Mouse (Mus musculus) limb, embryonic 14.5 days (tissue): ENCODE measurements at regions not wholly inside any gene's neighbourhood (a gene's known extent, or its start where the extent isn't known, plus 50 kb on each side); places are given as distances from the start of the nearest gene placed in this dataset.

ENCODE experiments used
- ATAC-seq: fragments of 200-750 bp; cut with Nextera tagmentation; 2 replicates; pipeline ENCODE4 v1.8.0; 2017; ENCODE audit warnings: low read depth, moderate number of reproducible peaks, moderate TSS enrichment; ENCODE audit not compliant: low FRiP score
- DNase-seq: peaks from one replicate; pipeline ENCODE4 v3.0.0-alpha.2; 2015; ENCODE audit warnings: low spot score
- H3K27ac ChIP-seq: fragments of 300-500 bp; sonication (generic); replicated peaks from 2 replicates; pipeline ENCODE4 v1.5.1; 2014; ENCODE audit warnings: low read depth, mild to moderate bottlenecking, low read length, moderate library complexity, mixed read lengths
- H3K27me3 ChIP-seq: fragments of 300-500 bp; sonication (generic); 2 replicates; pipeline ENCODE4 v1.6.1; 2014; ENCODE audit warnings: low read length, mixed read lengths; ENCODE audit not compliant: control insufficient read depth, insufficient read depth
- H3K36me3 ChIP-seq: fragments of 300-500 bp; sonication (generic); 2 replicates; pipeline ENCODE4 v1.6.1; 2014; ENCODE audit warnings: mild to moderate bottlenecking, low read length, moderate library complexity, mixed read lengths; ENCODE audit not compliant: control insufficient read depth, insufficient read depth
- H3K4me1 ChIP-seq: fragments of 300-500 bp; sonication (generic); 2 replicates; pipeline ENCODE4 v1.6.1; 2014; ENCODE audit warnings: antibody characterized with exemption, low read length, mixed read lengths; ENCODE audit not compliant: control insufficient read depth, insufficient read depth
- H3K4me2 ChIP-seq: fragments of 300-500 bp; sonication (generic); replicated peaks from 2 replicates; pipeline ENCODE4 v1.6.1; 2014; ENCODE audit warnings: low read depth, mild to moderate bottlenecking, low read length, moderate library complexity; ENCODE audit not compliant: severe bottlenecking
- H3K4me3 ChIP-seq: fragments of 300-500 bp; sonication (generic); replicated peaks from 2 replicates; pipeline ENCODE4 v1.5.1; 2014; ENCODE audit warnings: low read length
- H3K9ac ChIP-seq: fragments of 300-500 bp; sonication (generic); 2 replicates; pipeline ENCODE4 v1.6.1; 2014; ENCODE audit warnings: mild to moderate bottlenecking, low read depth, low read length, moderate library complexity; ENCODE audit not compliant: severe bottlenecking
- H3K9me3 ChIP-seq: fragments of 300-500 bp; sonication (generic); 2 replicates; pipeline ENCODE4 v1.6.1; 2016; ENCODE audit warnings: low read length; ENCODE audit not compliant: control insufficient read depth
- POLR2A ChIP-seq: fragments of 200-500 bp; IDR thresholded peaks from 2 replicates; pipeline ENCODE4 v1.8.0; 2012; ENCODE audit warnings: inconsistent platforms, mild to moderate bottlenecking, moderate library complexity, borderline replicate concordance; ENCODE audit not compliant: insufficient read depth, insufficient read length; ENCODE audit errors: extremely low read depth
- WGBS: fragments of 180-500 bp; shearing (Covaris S2); extraction: QIAGEN DNeasy Blood & Tissue Kit; methylation state at CpG from one replicate; pipeline ENCODE4 v1.1.7; 2014; 5-methylcytosine and 5-hydroxymethylcytosine counted together

DNA sequence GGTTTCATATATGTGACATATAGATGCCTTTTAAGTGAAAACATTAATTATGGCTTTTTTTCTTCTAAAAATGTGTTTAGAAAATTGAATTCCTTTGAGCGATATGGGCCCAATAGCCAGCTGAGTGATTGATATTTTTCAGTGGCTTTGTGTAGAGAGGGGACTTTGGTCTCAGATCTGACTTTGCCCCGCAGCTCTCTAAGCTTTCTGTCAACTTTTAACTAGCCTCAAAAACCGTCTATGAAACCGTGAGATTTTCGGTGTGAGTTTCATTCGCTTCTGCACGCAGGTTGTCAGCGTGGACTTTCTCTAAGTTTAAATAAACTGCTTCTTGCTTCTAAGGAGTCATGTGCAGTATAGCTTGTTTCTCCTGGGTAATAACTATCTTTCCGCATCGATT, 467.3 kb downstream of the Etnk1 start:
- no peak for TF ChIP-seq POLR2A
- no peaks in the 10 kb centered on the region for H3K27me3 ChIP-seq
- no peak overlapping the region for H3K4me2 ChIP-seq
- H3K27ac ChIP-seq: no peak overlapping the region
- no peak overlapping the region for H3K9ac ChIP-seq
- no peak for ATAC-seq
- 69% methylated on average over 10 of the region's 10 CpGs for WGBS
- H3K36me3 ChIP-seq: no peaks in the 10 kb centered on the region
- H3K9me3 ChIP-seq: no peaks in the 10 kb centered on the region
- no peak overlapping the region for H3K4me3 ChIP-seq
- 0 out of 2 replicates have a peak, but pooled peaks cover 3% of the 10 kb centered on the region for H3K4me1 ChIP-seq
- no peak for DNase-seq

- Histone ChIP-seq H3K9ac (no peak overlapping the region), H3K27ac (no peak overlapping the region), H3K27me3 (no peaks in the 10 kb centered on the region), H3K4me3 (no peak overlapping the region), H3K4me1 (0 out of 2 replicates have a peak, but pooled peaks cover 3% of the 10 kb centered on the region), H3K36me3 (no peaks in the 10 kb centered on the region), H3K9me3 (no peaks in the 10 kb centered on the region), H3K4me2 (no peak overlapping the region)
- 79% methylated on average over 2 of the region's 2 CpGs for WGBS
- ATAC-seq (no peak), DNase-seq (no peak)
- no peak for TF ChIP-seq POLR2A
These were observed 468.0 kb downstream of the Etnk1 start for GRCm38 (mm10) chr6:143635043-143635442.

GRCm38 (mm10) chr6:143640652-143641051, 473.6 kb downstream of the Etnk1 start:
- DNase-seq: no peak
- Histone ChIP-seq H3K4me2 (no peak overlapping the region), H3K36me3 (no peaks in the 10 kb centered on the region), H3K9ac (no peak overlapping the region), H3K4me3 (no peak overlapping the region), H3K4me1 (no peaks in the 10 kb centered on the region), H3K9me3 (no peaks in the 10 kb centered on the region), H3K27me3 (no peaks in the 10 kb centered on the region), H3K27ac (no peak overlapping the region)
- WGBS: 86% methylated on average over 5 of the region's 5 CpGs
- no peak for TF ChIP-seq POLR2A
- no peak for ATAC-seq

DNA sequence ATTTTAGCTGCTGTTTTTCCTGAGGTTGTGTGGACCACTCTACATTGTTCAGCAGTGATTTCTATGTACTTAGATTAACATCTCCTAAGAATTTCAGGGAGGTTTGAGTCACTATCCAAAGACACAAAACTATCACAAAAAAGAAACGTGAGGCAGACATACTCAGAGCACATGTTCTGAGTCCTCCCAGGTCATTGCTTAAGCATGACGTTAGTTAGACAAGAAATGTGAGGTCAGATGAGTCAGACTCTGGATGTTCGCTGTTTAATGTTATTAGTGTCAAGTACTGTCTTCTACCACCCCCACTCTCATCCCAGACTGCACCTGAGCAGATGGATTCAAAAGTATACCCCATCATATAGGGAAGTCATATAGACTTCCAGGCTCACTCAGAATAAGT, 475.0 kb downstream of the Etnk1 start:
- Histone ChIP-seq H3K4me1 (no peaks in the 10 kb centered on the region), H3K27me3 (no peaks in the 10 kb centered on the region), H3K36me3 (no peaks in the 10 kb centered on the region), H3K27ac (no peak overlapping the region), H3K9ac (no peak overlapping the region), H3K4me2 (no peak overlapping the region), H3K9me3 (no peaks in the 10 kb centered on the region), H3K4me3 (no peak overlapping the region)
- TF ChIP-seq POLR2A: no peak
- DNase-seq (no peak), ATAC-seq (no peak)
- WGBS: 80% methylated on average over 3 of the region's 3 CpGs

DNA sequence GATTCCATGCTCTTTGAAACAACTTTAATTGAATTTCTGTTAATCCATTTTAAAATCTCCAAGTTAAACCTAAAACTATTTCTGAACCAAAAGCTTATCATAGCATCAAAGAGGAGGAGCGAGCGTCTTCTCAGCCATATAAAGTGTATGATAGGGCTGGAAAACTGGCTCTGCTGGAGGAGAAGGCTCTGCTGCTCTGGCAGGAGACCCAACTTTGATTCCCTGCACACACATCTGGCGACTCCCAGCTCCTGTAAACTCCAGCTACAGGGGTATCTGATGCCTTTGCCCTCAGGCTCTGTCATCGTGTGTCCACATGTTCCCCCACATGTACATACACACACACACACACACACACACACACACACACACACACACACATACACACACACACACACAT, 479.0 kb downstream of the Etnk1 start:
- Histone ChIP-seq H3K36me3 (no peaks in the 10 kb centered on the region), H3K4me3 (no peak overlapping the region), H3K27me3 (no peaks in the 10 kb centered on the region), H3K4me1 (no peaks in the 10 kb centered on the region), H3K27ac (0 out of 2 replicates have a peak overlapping the region, but pooled peaks have one; percentile 20), H3K9me3 (no peaks in the 10 kb centered on the region), H3K4me2 (no peak overlapping the region), H3K9ac (no peak overlapping the region)
- ATAC-seq: no peak
- DNase-seq: no peak
- 38% methylated on average over 4 of the region's 4 CpGs for WGBS
- no peak for TF ChIP-seq POLR2A

DNA sequence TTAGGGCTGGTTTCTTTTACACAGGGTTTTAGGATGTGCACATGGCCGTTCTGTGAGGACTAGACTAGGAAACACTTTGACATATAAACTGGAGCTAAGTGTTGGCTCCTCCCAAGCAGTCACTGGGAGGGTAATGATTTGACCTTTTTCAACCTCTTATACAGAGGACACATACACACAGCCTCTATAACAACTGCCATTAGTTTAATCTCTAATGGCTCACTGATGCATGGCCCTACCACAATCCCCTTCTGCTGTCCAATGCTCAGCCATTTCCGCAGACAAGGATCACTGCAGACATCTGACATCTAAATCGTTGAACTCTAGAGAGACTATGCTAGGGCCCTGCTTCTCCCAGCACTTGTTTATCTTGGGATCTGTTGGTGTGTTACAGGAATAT, 481.5 kb downstream of the Etnk1 start:
- ATAC-seq (no peak), DNase-seq (no peak)
- Histone ChIP-seq H3K36me3 (no peaks in the 10 kb centered on the region), H3K4me1 (no peaks in the 10 kb centered on the region), H3K4me3 (no peak overlapping the region), H3K27me3 (no peaks in the 10 kb centered on the region), H3K9me3 (peaks cover 9% of the 10 kb centered on the region), H3K9ac (no peak overlapping the region), H3K27ac (no peak overlapping the region), H3K4me2 (no peak overlapping the region)
- no peak for TF ChIP-seq POLR2A
- WGBS: 72% methylated on average over 3 of the region's 3 CpGs
